Mouse (Mus musculus) CH12.LX (cell line): ENCODE measurements around the gene Ldhal6b.

Experiments used
- CHD2 ChIP-seq: IDR thresholded peaks from 2 replicates; pipeline ENCODE4 v1.6.1; 2011; ENCODE audit warnings: low read length, improper control_type of control experiment
- CTCF ChIP-seq, 2 experiments: IDR thresholded peaks in 1 of 2; conservative IDR thresholded peaks in 1 of 2; 2 replicates each; pipeline ENCODE4 v1.5.1; 2011 to 2012; ENCODE audit warnings: low read depth in 2 of 2, low read length in 2 of 2, improper control_type of control experiment in 1 of 2, inconsistent platforms in 1 of 2, mild to moderate bottlenecking in 1 of 2, moderate library complexity in 1 of 2
- E2F4 ChIP-seq: IDR thresholded peaks from 2 replicates; pipeline ENCODE4 v1.6.1; 2011; ENCODE audit warnings: low read depth, low read length, improper control_type of control experiment; ENCODE audit not compliant: insufficient replicate concordance
- ELF1 ChIP-seq: IDR thresholded peaks from 2 replicates; pipeline ENCODE4 v1.6.1; 2014; ENCODE audit warnings: low read depth, mild to moderate bottlenecking, inconsistent platforms, low read length, improper control_type of control experiment
- KAT2A ChIP-seq: IDR thresholded peaks from 2 replicates; pipeline ENCODE4 v1.6.1; 2012; ENCODE audit warnings: low read length, improper control_type of control experiment, inconsistent platforms; ENCODE audit not compliant: insufficient replicate concordance
- NRF1 ChIP-seq: IDR thresholded peaks from 2 replicates; pipeline ENCODE4 v1.6.1; 2014; ENCODE audit warnings: low read depth, mild to moderate bottlenecking, inconsistent platforms, low read length, improper control_type of control experiment, moderate library complexity
- POLR2A ChIP-seq: IDR thresholded peaks from 2 replicates; pipeline ENCODE4 v1.6.1; 2011; ENCODE audit warnings: low read depth, mild to moderate bottlenecking, improper control_type of control experiment, low read length
- POLR2AphosphoS2 ChIP-seq: IDR thresholded peaks from 2 replicates; pipeline ENCODE4 v1.6.1; 2011; ENCODE audit warnings: low read depth, low read length, improper control_type of control experiment
- USF1 ChIP-seq: IDR thresholded peaks from 2 replicates; pipeline ENCODE4 v1.6.1; 2014; ENCODE audit warnings: low read depth, mild to moderate bottlenecking, inconsistent platforms, low read length, improper control_type of control experiment
- ZKSCAN1 ChIP-seq: IDR thresholded peaks from 2 replicates; pipeline ENCODE4 v1.6.1; 2012; ENCODE audit warnings: low read depth, inconsistent platforms, low read length, improper control_type of control experiment, borderline replicate concordance

DNA sequence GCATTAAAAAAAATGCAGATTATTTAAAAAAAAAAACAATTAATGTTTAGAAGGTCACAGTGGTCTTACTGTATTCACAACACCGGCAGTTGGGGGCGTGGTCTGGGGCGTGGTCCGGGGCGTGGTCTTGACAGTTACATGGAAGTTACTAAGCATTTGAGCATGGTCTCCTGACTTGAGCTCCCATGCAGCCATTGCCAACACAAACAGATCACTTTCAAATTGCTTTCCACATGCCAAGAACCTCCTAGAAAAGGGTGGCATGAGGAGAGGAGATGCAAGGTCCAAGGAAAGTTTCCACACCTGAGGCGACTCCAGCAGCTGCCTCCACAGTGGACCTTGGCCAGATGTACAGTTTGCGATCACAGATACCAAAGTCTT lies 40.6 kb downstream of the Ldhal6b start:
- no peak for TF ChIP-seq KAT2A
- no peak for TF ChIP-seq NRF1
- TF ChIP-seq POLR2AphosphoS2 = no peak
- no peak for TF ChIP-seq ZKSCAN1
- no peak for TF ChIP-seq CTCF (conservative IDR thresholded peaks at IDR 0.05 in 1 of 2, IDR thresholded peaks at IDR 0.05 in 1 of 2; ENCODE audit: low read depth in 2 of 2, low read length in 2 of 2)
- TF ChIP-seq E2F4 = no peak
- no peak for TF ChIP-seq CHD2
- no peak for TF ChIP-seq ELF1
- no peak for TF ChIP-seq POLR2A
- TF ChIP-seq USF1 = no peak
